Mouse (Mus musculus) 416B (cell line): ENCODE measurements around the gene Tyw5.
A peak's percentile ranks its signal among the peaks of the same experiment; 100 is the strongest.

ENCODE experiments used
- DNase-seq: peaks from one replicate; pipeline ENCODE4 v3.0.0; 2011; ENCODE audit warnings: low read depth

Gene Tyw5

DNA sequence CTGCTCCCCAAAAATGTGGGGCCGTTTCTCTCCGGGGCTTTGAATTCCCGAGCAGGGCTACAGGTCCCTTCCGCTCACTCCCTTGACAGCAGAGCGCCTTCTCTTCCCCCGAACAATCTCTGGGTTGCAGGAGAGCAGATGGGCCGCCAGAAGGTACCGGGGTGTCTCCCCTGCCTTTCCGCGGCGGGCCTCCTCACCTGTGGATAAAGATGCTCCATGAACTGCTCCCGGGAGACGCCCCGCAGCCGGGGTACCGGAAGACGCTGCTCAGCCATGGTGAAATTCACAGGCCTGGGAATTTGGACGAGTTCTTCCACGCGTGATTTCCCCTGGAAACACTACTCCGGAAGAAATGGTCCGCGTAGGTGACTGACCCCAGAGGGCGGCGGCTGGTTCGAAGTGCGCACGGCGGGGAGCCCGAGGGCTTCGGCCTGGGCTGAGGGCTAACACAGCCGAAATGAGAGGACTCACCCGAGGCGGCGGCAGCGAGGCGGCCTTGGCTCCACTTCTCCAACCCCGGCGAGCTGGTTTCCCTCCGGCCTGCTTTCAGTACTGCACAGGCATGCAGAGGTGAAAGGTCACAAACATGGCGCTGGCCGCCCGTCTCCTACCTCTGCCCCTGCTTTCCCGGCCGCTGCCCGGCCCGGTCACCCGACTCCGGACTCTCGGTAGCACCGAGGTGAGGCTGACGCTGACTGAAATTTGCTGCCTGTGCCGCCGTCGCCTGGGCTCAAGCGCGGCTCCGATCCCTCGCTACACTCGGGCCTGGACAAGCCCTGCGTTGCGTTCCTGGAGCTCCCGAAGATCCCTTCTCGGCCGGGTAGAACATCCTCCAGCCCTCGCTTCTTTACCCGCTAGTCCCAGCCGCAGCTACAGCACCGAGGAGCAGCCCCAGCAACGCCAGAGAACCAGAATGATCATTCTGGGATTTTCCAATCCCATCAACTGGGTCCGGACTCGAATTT, at the start of gene Tyw5, which contains the start of gene Maip1:
Gene Tyw5, minus strand, starts transcription at position 915 of the 965 bp plus-strand sequence.
Gene Maip1, plus strand, starts transcription at position 142 of the 965 bp plus-strand sequence.
- DNase-seq: peak; percentile 88

DNA sequence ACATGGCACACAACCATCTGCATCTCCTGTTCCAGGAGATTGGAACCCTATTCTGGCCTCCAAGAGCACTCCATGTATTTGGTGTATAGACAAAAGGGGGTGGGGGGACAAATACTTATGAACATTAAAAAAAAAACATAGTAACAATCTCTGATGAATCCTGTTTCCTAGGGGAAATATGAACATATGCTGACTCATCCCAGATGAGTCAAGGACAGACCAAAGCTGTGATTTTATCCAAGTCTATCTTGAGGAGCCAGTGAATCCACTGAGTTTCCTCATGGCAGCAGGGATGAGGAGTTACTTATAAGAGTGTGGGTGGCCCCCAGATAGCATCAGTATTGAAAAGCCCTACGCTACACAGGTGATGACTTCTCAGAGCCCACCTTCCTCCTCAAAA, 43.3 kb upstream of the Tyw5 start:
- DNase-seq: no peak

DNA sequence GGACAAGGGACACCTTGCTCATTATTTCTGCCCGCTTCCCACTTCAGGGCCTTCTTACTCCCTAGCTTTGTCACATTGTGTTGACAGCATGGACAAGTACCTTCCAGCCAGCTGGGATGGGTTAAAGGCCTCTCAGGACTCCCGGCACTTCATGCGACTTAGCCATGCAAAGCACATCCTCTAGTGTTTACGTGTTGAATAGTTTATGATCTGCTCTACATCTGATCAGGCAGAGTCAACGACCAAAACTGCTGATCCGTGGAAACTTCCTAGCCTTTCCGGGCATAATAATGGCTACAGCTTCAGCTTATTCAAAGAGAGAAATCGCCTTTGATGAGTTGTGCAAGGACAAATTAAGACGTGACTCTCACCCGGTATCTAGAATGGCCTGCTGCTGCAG, 38.8 kb upstream of the Tyw5 start:
- DNase-seq: no peak

- no peak for DNase-seq
Measured at GRCm38 (mm10) chr1:57440771-57441170, 33.9 kb upstream of the Tyw5 start.

GRCm38 (mm10) chr1:57439026-57439425, 32.1 kb upstream of the Tyw5 start:
- no peak for DNase-seq

DNA sequence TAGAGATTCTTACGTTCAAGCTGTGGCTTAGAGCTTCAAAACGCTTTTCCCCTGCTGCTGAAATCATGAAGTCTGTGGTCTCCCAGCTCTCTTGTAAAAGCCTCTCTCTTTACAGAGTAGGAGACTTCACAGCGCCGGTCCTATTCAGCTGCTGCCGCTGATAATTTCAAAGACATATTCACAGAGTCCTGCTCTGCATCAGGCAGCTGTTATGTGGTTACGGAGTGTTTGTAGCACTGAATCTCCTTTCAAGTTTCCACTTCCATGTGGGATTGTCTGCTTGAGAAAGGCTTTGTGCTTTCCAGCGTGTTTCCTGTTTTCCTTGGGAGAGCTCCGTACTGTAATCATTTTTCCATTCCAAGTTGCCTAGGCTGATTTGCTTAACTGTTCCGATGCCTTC, 30.1 kb upstream of the Tyw5 start:
- no peak for DNase-seq

- DNase-seq: no peak
Measured at GRCm38 (mm10) chr1:57436408-57436807, 29.5 kb upstream of the Tyw5 start.

DNA sequence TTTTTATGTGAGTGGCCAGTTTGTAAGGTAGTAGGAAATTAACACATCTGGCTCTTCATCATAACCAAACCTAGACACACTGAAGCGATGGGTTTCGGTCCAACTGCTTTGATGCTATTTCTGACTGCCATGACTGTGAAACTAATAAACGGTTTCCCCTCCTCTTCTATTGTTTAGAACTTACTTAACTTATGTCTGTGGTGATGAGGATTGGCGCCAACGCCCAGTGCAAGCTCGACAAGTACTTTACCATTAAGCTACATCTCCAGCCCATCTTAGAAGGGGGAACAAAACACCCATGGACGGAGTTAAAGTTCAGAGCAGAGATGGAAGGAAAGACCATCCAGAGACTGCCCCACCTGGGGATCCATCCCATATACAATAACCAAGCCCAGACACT, 26.2 kb upstream of the Tyw5 start:
- DNase-seq: no peak

DNA sequence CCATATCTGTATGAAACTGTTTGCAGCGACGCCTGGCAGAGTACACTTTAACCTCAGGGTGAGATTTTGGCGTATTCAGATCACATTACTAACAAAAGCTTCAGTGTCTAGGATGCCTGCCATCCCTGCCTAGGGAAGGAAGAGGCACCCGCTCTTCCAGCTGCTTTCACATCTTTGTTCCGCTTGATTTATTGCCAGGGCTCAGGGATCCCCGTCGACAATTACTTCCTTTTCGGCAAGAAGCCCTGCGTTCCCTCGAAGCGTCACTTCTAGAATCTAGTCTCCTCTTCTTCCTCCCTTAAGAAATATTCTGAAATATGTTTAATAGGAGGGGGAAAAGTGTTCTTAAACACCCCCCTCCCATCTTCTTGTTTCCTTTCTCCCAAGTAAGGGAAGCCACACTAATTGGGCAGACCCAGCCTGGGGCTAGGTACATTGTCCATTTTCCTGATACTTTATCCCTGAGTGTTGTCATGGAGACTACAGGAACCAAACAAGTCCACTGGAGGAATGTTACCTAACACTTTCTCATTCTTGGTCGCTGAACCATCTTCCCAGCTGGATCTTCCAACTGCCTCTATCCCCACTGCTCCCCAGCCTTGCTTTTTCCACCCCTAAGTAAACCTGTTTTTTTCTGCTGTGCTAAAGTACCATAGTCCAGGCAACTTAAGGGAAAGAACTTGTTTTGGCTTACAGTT, 23.0 kb upstream of the Tyw5 start:
- no peak for DNase-seq

GRCm38 (mm10) chr1:57428368-57429308, 21.7 kb upstream of the Tyw5 start:
- DNase-seq: peak; percentile 70

DNA sequence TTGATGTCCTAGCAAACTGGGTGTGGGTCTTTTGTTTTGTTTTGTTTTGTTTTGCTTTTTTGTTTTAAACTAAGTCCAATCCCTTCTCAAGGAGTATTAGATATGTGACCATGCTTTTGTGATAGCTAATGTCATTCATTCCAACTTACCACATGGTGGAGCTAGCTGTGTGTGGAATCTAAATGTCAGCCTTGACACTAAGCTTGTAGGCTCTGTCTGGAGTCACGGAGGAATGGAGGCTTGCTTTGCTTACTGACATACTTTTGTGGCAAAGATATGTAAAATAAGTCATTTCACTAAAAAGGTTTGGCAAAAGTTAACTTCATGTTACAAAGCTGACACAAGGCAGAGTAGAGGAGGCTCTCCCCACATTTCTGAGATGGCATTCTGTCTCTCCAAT, 16.8 kb upstream of the Tyw5 start:
- peak; percentile 57 for DNase-seq

GRCm38 (mm10) chr1:57413397-57413796, 6.5 kb upstream of the Tyw5 start:
- no peak for DNase-seq

DNA sequence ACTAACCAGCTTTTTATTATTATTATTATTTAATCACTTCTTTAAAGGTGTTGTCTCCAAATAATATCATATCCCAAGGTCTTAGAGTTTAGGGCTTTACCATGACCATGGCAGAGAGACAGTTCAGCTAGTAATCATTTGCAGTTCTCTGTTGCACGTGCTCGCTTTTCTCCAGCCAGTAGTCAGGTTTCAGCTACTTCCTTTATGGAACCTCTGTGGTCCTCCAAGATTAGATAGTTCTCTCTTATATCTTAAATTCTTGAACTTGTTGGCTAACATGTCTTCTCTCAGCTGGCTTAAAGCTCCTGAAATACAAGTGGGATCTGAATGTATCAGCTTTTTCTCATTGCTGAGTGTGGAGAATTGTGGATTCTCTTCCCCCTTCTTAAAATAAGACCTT, 2.1 kb upstream of the Tyw5 start:
- DNase-seq: no peak

DNA sequence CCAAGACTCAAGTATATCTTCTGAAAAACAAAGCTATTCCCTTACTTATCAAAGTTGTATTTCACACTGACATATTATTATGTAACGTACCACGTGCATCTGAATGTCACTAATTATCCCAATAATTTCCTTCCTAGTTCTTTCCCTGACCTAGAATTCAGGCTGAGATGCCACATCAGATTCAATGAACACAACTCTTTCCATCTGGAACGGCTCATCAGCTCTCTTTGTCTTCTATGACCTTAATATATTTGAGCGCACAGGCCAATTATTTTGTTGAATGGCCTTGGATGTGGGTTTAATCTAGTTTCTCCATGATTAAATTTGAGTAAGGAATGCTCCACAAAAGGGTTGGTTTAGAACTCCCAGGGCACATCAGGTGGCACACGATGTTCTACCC, 4.8 kb downstream of the Tyw5 start:
- DNase-seq: no peak

- no peak for DNase-seq
Measured at GRCm38 (mm10) chr1:57400877-57401276, 6.0 kb downstream of the Tyw5 start.

- DNase-seq: no peak
Measured at GRCm38 (mm10) chr1:57400321-57400720, 6.6 kb downstream of the Tyw5 start.

GRCm38 (mm10) chr1:57394051-57394450, 12.8 kb downstream of the Tyw5 start:
- peak; percentile 74 for DNase-seq

- DNase-seq: no peak
Measured at GRCm38 (mm10) chr1:57392417-57392816, 14.5 kb downstream of the Tyw5 start.

GRCm38 (mm10) chr1:57390993-57391790, 15.7 kb downstream of the Tyw5 start:
- DNase-seq: no peak

GRCm38 (mm10) chr1:57388402-57389155, 18.3 kb downstream of the Tyw5 start:
- no peak for DNase-seq
